In the genomic region with DNA sequence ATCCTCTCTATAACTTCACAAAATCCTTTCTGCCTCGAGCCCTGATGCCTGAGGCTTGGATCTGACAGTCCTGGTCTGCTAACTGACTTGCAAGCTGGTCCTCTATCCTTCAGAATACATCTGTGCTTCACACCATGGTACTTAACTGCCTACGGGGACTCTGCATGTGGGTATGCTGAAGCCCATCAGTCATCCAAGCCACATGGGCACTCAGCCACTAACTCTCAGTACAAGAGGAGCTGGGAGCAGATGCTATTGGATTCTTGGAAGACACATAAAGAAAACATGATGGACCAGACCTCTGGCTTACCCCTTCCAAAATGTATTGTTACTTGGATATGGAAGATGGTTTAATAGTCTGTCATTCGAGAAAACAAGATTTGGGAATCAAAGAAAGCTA, we compare ENCODE assay signal across 27 mouse cellular contexts.
DNase-seq lines count a peak whose midpoint lies in the region; ATAC-seq and TF ChIP-seq lines count a peak whose summit lies in the region.
"Had no signal": no experiment of that assay in that cellular context is flagged by ENCODE, and none has a peak within 500 bp of the region (broad histone marks: within the 10 kb centered on the region; RNA-seq: fewer than 3 reads in every experiment).

No protein-coding gene starts in this region.

- peak; percentile 54 to 74 for DNase-seq in cerebellum, postnatal 10 days
- DNase-seq in hindbrain, postnatal 0 days (ENCODE audit: low spot score): peak; percentile 38
- DNase-seq in hindbrain, embryonic 14.5 days (ENCODE audit: low spot score): no peak
- DNase-seq in midbrain, postnatal 0 days (ENCODE audit: low spot score): peak; percentile 49
- no peak for DNase-seq in midbrain, embryonic 10.5 days (ENCODE audit: low spot score)
- DNase-seq: adrenal gland, adult 8-10 months; adrenal gland, postnatal 14 days; adrenal gland, postnatal 36 days; B cell, adult 2 months; cerebellum, adult 11-12 months; cerebellum, adult 2 months; cerebellum, adult 9-10 months; cerebellum, postnatal 36 days; embryo, embryonic 11 days; forebrain, postnatal 0 days had no signal

- WGBS in hindbrain, postnatal 0 days: 59% methylated on average over 3 of the region's 3 CpGs
- 74% methylated on average over 3 of the region's 3 CpGs for WGBS in hindbrain, embryonic 14.5 days
- 81% methylated on average over 3 of the region's 3 CpGs for WGBS in midbrain, postnatal 0 days
- WGBS in midbrain, embryonic 10.5 days: 86% methylated on average over 3 of the region's 3 CpGs

- no peak for TF ChIP-seq CTCF in hindbrain, postnatal 0 days (IDR thresholded peaks at IDR 0.05; ENCODE audit: low read depth)
- no peak for TF ChIP-seq CTCF in midbrain, postnatal 0 days (IDR thresholded peaks at IDR 0.05)

- H3K36me3 ChIP-seq in hindbrain, postnatal 0 days (ENCODE audit: insufficient read depth, low read length): no peaks in the 10 kb centered on the region
- H3K36me3 ChIP-seq in hindbrain, embryonic 14.5 days (replicated peaks; ENCODE audit: control insufficient read depth, insufficient read depth): no peaks in the 10 kb centered on the region
- H3K36me3 ChIP-seq in midbrain, postnatal 0 days (ENCODE audit: insufficient read depth, low read length): no peaks in the 10 kb centered on the region
- H3K36me3 ChIP-seq in midbrain, embryonic 10.5 days: no peaks in the 10 kb centered on the region
- H3K36me3 ChIP-seq: embryonic facial prominence, embryonic 13.5 days; embryonic facial prominence, embryonic 15.5 days; forebrain, embryonic 10.5 days; forebrain, embryonic 12.5 days; forebrain, embryonic 15.5 days; G1E had no signal

- no peaks in the 10 kb centered on the region for H3K9me3 ChIP-seq in hindbrain, postnatal 0 days (ENCODE audit: low read length)
- H3K9me3 ChIP-seq in hindbrain, embryonic 14.5 days (ENCODE audit: control insufficient read depth, low read length): no peaks in the 10 kb centered on the region
- H3K9me3 ChIP-seq in midbrain, postnatal 0 days (ENCODE audit: low read length): no peaks in the 10 kb centered on the region
- no peaks in the 10 kb centered on the region for H3K9me3 ChIP-seq in midbrain, embryonic 10.5 days (replicated peaks)
- H3K9me3 ChIP-seq: embryonic facial prominence, embryonic 13.5 days; embryonic facial prominence, embryonic 15.5 days; forebrain, embryonic 10.5 days; forebrain, embryonic 12.5 days; forebrain, embryonic 15.5 days had no signal

- no peak for ATAC-seq in cerebellum, adult (ENCODE audit: insufficient number of reproducible peaks, low FRiP score, low TSS enrichment)
- no peak for ATAC-seq in hindbrain, postnatal 0 days
- no peak for ATAC-seq in hindbrain, embryonic 14.5 days (ENCODE audit: low FRiP score)
- no peak for ATAC-seq in midbrain, postnatal 0 days (ENCODE audit: low FRiP score)
- ATAC-seq: activated CD4-positive, CD25-positive, alpha-beta regulatory T cell, adult 4 months; CD4-positive, CD25-positive, alpha-beta regulatory T cell, adult 4 months; forebrain, embryonic 15.5 days; forebrain, postnatal 0 days; Patski had no signal

- no peak overlapping the region for H3K9ac ChIP-seq in hindbrain, postnatal 0 days (replicated peaks; ENCODE audit: low read length)
- no peak overlapping the region for H3K9ac ChIP-seq in hindbrain, embryonic 14.5 days
- no peak overlapping the region for H3K9ac ChIP-seq in midbrain, postnatal 0 days (replicated peaks; ENCODE audit: low read length, poor library complexity, severe bottlenecking)
- H3K9ac ChIP-seq: embryonic facial prominence, embryonic 13.5 days; embryonic facial prominence, embryonic 15.5 days; forebrain, embryonic 12.5 days; forebrain, embryonic 15.5 days; forebrain, postnatal 0 days had no signal

- no peaks in the 10 kb centered on the region for H3K27me3 ChIP-seq in hindbrain, postnatal 0 days (ENCODE audit: insufficient read depth, low read length)
- H3K27me3 ChIP-seq in hindbrain, embryonic 14.5 days (ENCODE audit: control insufficient read depth, insufficient read depth, low read length): no peaks in the 10 kb centered on the region
- H3K27me3 ChIP-seq in midbrain, postnatal 0 days (ENCODE audit: insufficient read depth, low read length): no peaks in the 10 kb centered on the region
- no peaks in the 10 kb centered on the region for H3K27me3 ChIP-seq in midbrain, embryonic 10.5 days (ENCODE audit: low read depth, poor library complexity, severe bottlenecking)
- H3K27me3 ChIP-seq: CH12.LX; embryonic facial prominence, embryonic 13.5 days; embryonic facial prominence, embryonic 15.5 days; forebrain, embryonic 12.5 days; forebrain, embryonic 15.5 days; Patski had no signal

- no peaks in the 10 kb centered on the region for H3K4me1 ChIP-seq in hindbrain, postnatal 0 days (ENCODE audit: insufficient read depth, low read length)
- no peaks in the 10 kb centered on the region for H3K4me1 ChIP-seq in hindbrain, embryonic 14.5 days (replicated peaks; ENCODE audit: control insufficient read depth, insufficient read depth, low read length)
- no peaks in the 10 kb centered on the region for H3K4me1 ChIP-seq in midbrain, postnatal 0 days (ENCODE audit: insufficient read depth, low read length)
- H3K4me1 ChIP-seq in midbrain, embryonic 10.5 days: peaks cover 9% of the 10 kb centered on the region; the same call in 1 of the 2 replicates
- H3K4me1 ChIP-seq: embryonic facial prominence, embryonic 13.5 days; embryonic facial prominence, embryonic 15.5 days had no signal

- no peak overlapping the region for H3K4me3 ChIP-seq in hindbrain, postnatal 0 days (ENCODE audit: low read length)
- H3K4me3 ChIP-seq in hindbrain, embryonic 14.5 days (replicated peaks; ENCODE audit: low read length): no peak overlapping the region
- H3K4me3 ChIP-seq in midbrain, postnatal 0 days (ENCODE audit: low read depth, low read length): no peak overlapping the region
- H3K4me3 ChIP-seq in midbrain, embryonic 10.5 days: no peak overlapping the region
- H3K4me3 ChIP-seq: embryonic facial prominence, embryonic 13.5 days; embryonic facial prominence, embryonic 15.5 days; erythroblast, embryonic 14.5 days; forebrain, embryonic 10.5 days; forebrain, embryonic 12.5 days; forebrain, embryonic 15.5 days had no signal

- no peak overlapping the region for H3K27ac ChIP-seq in hindbrain, postnatal 0 days
- no peak overlapping the region for H3K27ac ChIP-seq in hindbrain, embryonic 14.5 days
- H3K27ac ChIP-seq in midbrain, postnatal 0 days (ENCODE audit: low read depth, low read length): no peak overlapping the region
- no peak overlapping the region for H3K27ac ChIP-seq in midbrain, embryonic 10.5 days (replicated peaks)
- H3K27ac ChIP-seq: embryonic facial prominence, embryonic 13.5 days; embryonic facial prominence, embryonic 15.5 days; forebrain, embryonic 10.5 days; forebrain, embryonic 12.5 days; forebrain, embryonic 15.5 days had no signal

- H3K4me2 ChIP-seq in hindbrain, postnatal 0 days (ENCODE audit: low read depth, low read length): no peak overlapping the region
- no peak overlapping the region for H3K4me2 ChIP-seq in hindbrain, embryonic 14.5 days (replicated peaks)
- no peak overlapping the region for H3K4me2 ChIP-seq in midbrain, postnatal 0 days (ENCODE audit: low read depth, low read length, poor library complexity, severe bottlenecking)
- H3K4me2 ChIP-seq: embryonic facial prominence, embryonic 13.5 days; embryonic facial prominence, embryonic 15.5 days; forebrain, embryonic 12.5 days; forebrain, embryonic 15.5 days had no signal

Comparison
In these comparisons a context has a peak if more than half of its experiments do, and no peak if none do; other contexts are left out.
1. DNase-seq: peak in cerebellum, postnatal 10 days (2 of 2), hindbrain, postnatal 0 days (single experiment) and midbrain, postnatal 0 days (single experiment); none in hindbrain, embryonic 14.5 days (single experiment) and midbrain, embryonic 10.5 days (single experiment).